Mouse (Mus musculus) ES-Bruce4 (cell line): ENCODE results near the gene C1qtnf9.

Source experiments
- EP300 ChIP-seq: IDR thresholded peaks from 2 replicates; pipeline ENCODE4 v1.6.1; 2011; ENCODE audit warnings: low read depth, low read length; ENCODE audit not compliant: insufficient read depth
- POLR2A ChIP-seq: IDR thresholded peaks from one replicate; pipeline ENCODE4 v1.8.1; 2011; ENCODE audit warnings: low read length; ENCODE audit not compliant: insufficient read depth

- TF ChIP-seq EP300: no peak
- no peak for TF ChIP-seq POLR2A
Measured at GRCm38 (mm10) chr14:60763746-60764145, 4.2 kb upstream of the C1qtnf9 start.
